Mouse (Mus musculus): ENCODE data around the gene Pla2g1b.
A peak's percentile ranks its signal among the peaks of the same experiment; 100 is the strongest.
"Not testable (repeated sequence)": the region's sequence is repeated elsewhere in the genome, so short reads cannot be mapped to it uniquely, and the experiment has no call there.

Gene Pla2g1b

DNA sequence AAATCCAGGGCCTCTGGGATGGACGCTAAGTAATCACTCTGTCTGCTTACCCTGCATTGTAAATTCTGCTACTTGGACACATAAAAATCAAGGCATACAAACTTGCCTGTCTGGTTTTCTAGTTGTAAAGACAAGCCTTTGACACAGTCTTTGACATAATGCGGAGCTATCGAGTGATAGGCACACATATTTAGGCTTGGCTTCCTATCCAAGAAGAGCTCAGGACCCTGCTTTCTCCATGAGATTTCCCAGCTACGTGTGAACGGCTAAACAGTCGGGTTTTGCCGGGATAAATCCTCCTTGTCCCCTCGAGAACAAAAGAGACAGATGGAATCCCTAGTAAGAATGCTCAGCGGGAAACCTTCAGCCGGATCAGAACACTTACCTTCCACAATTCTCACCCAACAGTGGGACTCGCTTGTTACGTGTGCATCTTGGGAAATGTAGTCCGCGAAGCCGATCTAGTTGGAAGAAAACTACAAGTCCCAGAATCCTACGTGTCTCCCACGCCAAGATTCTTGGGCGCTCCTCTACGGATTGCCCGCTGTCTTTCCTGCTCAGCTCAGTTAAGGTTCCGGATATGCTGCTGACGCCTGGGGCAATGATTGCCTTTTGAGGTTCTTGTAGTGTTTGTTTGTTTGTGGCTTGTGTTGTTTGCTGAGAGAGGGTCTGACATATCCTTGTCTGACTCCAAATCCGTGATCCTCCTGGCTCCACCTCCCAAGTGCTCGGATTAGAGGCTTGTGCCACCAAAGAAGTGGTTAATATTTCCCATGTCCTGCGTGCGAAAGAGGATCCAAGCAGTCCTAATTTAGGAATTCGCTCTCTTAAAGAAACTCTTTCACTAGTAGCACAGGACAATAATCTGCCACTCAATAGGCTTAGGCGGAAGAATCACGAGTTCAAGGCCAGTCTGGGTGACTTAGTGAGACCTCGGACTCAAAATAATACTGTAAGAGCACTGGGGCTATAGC, 18.2 kb downstream of the Pla2g1b start, which contains the start of gene Sirt4:
Sirt4 (minus strand) TSS at position 779 of the 974 bp plus-strand sequence.
- DNase-seq (ENCODE audit: extremely low read depth, low read depth, low spot score), result peak; percentile 93

DNA sequence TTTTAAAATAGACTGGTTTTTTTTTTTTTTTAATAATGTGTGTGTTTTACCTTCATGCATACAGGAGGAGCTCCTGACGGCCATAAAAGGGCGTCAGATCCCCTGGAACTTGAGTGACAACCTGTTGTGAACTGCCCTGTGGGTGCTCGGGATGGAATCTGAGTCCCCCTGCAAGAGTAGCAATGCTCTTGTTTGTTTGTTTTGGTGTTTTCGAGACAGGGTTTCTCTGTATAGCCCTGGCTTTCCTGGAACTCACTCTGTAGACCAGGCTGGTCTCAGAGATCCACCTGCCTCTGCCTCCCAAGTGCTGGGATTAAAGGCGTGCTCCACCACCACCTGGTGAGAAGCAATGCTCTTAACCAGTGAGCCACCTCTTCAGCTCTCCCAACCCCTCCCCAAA, 18.9 kb downstream of the Pla2g1b start:
- DNase-seq (ENCODE audit: extremely low read depth, low read depth, low spot score), result no peak

DNA sequence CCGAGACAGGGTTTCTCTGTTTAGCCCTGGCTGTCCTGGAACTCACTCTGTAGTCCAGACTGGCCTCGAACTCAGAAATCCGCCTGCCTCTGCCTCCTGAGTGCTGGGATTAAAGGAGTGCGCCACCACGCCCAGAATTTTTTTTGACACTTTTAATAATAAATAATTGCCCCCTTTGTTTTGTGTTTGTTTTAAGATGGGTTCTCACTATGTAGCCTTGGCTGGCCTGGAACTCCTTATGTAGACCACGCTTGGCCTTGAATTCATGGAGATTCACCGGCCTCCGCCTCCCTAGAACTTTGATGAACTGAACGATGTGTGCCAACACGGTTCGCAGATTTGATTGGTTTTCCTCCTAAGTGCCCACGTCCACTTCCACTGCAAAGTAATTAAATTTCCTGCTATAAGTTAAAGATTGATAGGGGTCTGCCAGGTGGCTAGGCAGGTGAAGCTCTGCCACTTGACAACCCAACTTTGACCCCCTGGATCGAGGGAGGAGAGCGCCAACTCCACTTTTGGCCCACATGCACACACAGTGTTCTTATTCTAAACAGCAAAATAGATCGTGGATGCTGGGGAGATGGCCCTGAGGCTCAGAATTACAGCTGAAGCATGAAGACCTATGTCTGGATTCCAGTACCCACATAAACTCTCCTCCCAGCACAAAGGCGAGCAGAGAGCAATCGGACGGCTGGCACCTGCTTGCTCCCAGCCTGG, 19.6 kb downstream of the Pla2g1b start:
- DNase-seq (ENCODE audit: extremely low read depth, low read depth, low spot score), result no peak

DNA sequence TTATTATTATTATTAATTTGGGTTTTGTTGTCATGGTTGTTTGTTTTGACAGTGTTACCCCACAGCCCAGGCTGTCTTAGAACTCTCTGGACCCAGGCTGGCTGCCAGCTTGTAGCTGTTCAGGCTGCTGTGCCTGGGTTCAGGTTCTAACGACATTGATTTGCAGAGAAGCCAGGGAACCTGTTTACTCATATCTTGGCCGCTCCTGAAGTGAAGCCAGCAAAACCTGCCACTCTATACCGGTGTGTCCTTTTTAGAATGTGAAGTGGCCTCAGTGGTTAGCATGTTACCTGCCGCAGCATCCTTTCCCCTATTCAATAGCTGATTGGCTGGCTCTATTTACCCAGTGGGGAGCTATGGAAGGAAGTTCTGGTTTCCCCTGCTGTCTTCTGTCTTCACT, 20.7 kb downstream of the Pla2g1b start:
- no peak for DNase-seq (ENCODE audit: extremely low read depth, low read depth, low spot score)

DNA sequence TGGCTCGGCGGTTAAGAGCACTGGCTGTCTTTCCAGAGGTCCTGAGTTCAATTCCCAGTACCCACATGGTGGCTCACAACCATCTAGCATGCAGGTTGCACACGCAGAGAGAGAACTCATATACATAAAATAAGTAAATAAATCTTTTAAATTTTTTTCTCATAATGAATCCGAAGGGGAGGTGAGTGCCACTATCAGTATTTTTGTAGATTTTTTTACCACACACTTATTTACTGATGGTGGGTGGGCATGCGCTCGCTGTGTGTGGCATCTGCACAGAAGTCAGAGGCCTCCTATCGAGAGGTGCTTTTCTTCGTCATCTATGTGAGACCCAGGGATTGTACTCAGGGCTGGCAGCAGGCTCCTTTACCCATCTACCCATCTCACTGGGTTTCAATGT, 21.3 kb downstream of the Pla2g1b start:
- DNase-seq (ENCODE audit: extremely low read depth, low read depth, low spot score), result no peak

DNA sequence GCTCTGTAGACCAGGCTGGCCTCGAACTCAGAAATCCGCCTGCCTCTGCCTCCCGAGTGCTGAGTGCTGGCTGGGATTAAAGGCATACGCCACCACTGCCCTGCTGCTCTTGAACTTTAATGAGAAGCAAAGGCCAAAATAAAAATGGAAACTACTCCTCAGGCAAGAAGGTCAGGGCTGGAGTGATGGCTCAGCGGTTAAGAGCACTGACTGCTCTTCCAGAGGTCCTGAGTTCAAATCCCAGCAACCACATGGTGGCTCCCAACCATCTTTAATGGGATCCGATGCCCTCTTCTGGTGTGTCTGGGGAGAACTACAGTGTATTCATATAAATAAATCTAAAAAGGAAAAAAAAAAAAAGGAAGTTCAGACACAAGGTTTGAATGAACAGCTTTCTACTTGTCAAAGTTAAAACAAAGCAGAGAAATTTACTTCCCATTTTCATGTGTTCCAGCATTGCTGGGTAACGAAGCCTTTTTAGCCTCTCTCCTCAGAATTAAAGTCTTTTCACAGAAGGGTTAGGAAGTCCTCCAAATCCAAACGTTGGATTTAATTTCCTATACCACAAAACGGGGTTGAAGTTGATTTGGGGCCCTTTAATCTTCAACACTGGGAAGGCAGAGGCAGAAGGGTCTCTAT, 22.0 kb downstream of the Pla2g1b start:
- no peak for DNase-seq (ENCODE audit: extremely low read depth, low read depth, low spot score)

DNA sequence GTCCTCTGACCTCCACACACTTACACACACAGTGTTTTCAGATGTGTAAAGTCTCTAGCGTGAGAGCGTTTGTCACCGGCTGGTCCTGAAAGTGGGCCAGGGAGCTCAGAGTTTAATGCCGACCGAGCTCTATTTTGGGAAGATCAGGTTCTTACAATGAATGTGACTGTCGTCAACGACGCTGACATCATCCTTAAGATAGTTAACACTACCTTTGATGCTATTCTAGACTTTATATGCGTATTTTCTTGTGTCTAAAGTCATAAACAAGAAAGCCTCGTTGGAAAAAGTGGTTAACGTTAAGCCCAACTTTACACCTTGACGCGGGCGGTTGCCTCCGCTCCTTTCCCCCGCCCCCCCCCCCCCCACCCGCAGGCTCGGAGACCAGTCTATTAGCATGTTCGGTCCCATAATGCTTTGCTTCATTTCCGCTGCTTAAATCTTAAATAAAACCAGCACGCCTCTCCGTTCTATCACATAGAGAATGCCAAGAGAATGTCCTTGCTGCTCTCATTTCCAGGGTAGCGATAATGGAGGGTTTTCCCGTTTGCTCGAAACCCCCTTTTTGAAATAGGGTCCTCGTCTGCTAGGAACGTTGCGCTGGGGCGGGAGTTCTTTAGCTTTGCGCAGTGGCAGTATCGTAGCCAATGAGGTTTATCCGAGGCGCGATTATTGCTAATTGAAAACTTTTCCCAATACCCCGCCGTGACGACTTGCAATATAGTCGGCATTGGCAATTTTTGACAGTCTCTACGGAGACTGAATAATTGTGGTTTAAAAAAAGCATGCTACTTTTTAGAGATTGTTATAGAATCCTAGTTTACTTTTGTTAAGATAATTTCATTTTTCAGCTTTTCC, 23.0 kb downstream of the Pla2g1b start:
- no peak for DNase-seq (ENCODE audit: extremely low read depth, low read depth, low spot score)

DNA sequence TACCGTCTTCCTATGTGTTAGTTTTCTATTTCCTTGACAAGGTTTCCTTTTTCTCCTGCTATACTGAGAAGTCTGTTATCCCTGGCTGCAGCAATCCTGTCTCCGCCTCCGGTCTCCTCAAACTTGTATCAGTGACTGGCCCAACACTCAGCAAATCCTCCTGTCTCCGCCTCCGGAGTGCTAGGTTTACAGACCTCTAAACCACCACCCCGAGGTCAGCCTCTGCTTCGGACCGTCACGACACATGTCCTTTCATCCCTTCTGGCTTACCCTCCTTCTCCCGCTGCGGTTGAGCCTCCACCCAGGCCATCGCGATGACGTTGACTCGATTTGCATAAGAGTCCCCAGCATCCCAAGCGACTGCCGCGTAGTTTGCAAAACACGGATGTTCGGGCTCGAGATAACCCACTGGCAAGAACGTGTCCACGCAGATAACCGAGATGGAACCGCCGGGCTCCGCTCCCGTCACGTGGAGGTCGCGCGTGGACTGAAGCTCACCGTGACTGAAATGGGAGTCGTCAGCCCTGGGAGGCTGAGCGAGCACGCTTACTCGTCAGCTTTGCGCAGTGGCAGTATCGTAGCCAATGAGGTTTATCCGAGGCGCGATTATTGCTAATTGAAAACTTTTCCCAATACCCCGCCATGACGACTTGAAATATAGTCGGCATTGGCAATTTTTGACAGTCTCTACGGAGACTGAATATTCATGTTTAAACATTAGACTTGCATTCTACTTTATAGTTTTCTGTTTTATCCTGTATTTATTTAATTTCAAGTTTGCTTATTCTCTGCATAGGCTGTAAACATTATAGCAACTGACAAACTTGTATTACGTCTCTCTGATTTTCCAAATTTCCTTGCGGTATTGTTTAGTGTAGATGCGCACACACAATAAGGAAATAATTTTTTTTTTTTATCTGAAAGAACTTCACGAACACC, 23.9 kb downstream of the Pla2g1b start:
- DNase-seq (ENCODE audit: extremely low read depth, low read depth, low spot score), result no peak

DNA sequence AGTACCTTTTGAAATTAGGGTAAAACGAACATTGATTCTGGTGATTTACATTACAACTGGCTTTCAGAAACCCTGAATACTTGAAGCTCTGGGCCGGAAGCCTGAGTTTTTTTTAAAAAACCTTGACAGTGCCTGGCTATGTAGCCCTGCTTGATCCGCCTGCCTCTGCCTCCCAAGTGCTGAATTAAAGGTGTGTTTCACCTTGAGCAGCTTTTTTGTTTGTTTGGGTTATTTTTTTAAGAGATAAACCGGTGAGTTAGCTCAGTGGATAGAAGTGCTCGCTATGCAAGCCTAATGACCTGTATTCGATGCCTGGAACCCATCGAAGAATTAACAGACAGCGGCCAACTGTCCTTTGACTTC, 24.6 kb downstream of the Pla2g1b start:
- no peak for DNase-seq (ENCODE audit: extremely low read depth, low read depth, low spot score)

DNA sequence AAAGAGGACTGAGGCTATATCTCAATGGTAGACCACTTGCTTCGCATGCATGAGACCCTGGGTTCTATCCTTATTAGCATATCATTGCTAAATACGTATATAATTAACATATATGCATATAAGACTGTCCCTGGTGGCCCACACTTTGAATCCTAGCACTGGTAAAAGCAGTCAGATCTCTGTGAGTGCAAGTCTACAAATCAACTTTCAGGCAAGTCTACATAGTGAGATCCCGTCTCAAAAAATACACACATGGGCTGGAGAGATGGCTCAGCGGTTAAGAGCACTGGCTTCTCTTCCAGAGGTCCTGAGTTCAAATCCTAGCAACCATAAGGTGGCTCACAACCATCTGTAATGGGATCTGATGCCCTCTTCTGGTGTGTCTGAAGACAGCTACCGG, 25.0 kb downstream of the Pla2g1b start:
- no peak for DNase-seq (ENCODE audit: extremely low read depth, low read depth, low spot score)

DNA sequence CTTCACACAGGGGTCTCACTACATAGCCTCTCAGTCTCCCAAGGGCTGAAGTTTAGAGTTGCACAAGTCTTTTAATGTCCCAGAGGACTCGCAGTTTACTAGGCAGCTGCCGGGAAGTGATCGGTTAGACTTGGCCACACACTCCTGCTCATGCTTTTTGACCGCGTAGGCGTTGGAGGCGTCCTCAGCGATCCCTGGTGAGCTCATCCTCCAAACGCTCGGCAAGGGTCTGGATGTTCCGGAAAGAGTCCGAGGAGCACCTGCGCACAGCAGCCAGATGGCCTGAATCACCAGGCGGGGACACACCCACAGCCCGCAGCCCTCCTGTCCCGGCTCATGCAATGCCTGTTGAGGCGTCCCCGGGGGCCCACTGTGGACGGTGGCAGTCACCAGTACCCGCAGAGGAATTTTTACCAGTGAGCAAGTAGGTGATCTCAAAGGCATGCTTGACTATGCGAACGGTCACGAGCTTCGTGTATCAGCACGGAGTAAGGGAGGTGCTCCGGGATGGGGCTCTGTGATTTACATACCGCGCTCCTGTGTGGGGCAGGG, 25.8 kb downstream of the Pla2g1b start:
- DNase-seq (ENCODE audit: extremely low read depth, low read depth, low spot score), result no peak

DNA sequence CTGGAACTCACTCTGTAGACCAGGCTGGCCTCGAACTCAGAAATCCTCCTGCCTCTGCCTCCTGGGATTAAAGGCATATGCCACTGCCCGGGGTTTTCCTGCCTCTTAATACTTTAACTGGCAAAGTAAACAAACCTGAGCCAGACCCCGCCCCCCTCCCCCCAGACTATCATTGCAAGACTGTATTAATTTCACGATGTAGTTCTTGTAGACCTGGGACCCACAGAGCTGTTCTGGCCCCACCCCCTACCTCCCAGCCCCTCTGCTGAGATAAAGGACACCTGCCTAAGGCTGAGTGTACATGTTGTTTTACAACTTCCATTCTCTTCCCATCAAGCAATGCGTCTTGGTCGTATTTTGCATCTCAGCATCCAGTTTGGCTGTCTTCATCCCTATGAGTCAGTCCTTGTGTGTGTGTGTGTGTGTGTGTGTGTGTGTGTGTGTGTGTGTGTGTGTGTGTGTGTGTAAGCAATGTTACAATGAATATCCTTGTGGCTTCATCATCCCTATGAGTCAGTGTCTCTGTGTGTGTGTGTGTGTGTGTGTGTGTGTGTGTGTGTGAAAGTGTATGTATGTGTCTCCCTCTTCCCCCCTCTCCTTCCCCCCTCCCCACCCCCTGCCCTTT, 26.8 kb downstream of the Pla2g1b start:
- DNase-seq (ENCODE audit: extremely low read depth, low read depth, low spot score), result no peak

DNA sequence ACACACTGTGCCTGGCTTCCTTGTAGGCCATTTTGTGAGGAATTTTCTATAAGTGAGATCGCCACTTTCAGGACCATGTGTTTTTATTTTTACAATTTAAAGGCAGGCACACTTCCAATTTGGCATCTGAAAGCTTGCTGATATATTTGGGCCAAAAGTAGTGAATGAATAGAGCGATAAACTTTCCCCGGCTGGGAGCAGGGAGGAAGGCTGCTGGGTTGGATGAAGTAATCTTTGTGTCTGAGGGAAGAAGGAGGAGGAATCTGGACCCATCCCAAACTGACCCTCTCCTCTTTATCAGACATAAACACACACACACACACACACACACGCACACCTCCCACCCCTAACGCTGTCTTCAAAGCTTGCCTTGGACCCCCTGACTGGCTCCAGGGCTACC, 27.4 kb downstream of the Pla2g1b start:
- no peak for DNase-seq (ENCODE audit: extremely low read depth, low read depth, low spot score)

DNA sequence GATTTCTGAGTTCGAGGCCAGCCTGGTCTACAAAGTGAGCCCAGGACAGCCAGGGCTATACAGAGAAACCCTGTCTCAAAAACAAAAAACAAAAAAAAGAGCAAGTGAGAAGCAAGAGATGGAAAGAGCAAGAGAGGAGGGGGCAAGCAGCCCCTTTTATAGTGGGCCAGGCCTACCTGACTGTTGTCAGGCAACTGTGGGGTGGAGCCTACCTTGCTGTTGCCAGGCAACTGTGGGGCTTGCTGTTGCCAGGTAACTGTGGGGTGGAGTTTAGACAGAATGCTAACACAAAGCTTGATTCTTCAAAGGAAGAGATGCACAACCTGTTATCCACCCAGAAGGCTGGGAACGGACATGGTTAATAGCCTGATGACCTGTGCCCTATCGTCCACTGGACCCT, 29.6 kb downstream of the Pla2g1b start:
- not testable (repeated sequence) for DNase-seq (ENCODE audit: extremely low read depth, low read depth, low spot score)

DNA sequence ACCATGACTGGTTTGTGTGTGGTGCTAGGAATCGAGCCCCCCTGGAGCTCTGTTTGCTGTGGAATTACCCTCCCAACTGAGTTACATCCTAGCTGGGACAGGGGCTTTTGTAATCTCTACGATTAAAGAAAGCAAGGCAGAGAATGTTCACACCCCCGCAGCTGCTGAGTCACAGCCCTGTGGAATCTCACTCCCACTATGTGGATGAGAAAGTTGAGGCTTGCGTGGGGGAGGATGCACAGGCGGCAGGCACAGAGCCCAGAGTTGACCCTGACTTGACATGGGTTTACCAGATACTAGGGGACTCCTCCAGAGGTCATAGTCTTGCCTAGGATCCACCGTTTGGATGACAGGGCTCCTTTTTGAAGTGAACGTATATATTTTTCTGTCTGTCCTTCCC, 31.0 kb downstream of the Pla2g1b start:
- DNase-seq (ENCODE audit: extremely low read depth, low read depth, low spot score), result no peak

DNA sequence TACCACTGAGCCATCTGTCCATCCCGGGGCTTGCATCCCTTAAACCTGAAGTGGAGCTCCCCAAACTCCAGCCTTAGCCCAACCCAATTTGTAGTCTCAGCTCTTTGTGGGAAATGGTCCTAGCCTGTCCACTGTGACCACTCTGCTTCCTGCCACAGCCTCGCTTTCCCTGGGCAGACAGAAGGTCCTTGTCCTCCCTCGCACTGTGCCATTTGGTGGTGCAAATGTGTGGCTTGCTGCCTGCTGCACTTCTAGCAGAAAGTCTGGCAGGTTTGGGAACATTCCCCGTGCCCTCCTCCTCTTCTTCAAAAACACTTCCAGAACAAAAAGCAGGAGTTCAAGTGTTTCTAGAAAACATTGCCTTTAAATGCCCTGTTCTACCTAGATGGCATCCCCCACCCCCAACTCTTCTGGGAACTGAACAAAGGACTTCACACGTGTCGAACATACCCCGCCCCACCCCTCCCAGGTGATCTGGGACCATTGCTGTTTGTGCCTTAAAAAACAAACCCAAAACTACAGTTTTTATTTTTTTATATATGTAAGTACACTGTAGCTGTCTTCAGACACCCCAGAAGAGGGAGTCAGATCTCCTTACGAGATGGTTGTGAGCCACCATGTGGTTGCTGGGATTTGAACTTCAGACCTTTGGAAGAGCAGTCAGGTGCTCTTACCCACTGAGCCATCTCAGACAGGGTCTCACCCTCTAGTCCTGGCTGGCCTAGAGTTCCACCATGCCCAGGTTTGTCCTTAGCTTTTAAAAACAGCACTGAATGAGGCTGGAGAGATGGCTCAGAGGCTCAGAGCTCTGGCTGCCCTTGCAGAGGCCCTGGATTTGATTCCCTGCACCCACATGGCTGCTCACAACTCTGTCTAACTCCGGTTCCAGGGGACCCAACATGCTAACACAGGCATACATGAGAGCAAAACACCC, 32.5 kb downstream of the Pla2g1b start:
- DNase-seq (ENCODE audit: extremely low read depth, low read depth, low spot score), result no peak

DNA sequence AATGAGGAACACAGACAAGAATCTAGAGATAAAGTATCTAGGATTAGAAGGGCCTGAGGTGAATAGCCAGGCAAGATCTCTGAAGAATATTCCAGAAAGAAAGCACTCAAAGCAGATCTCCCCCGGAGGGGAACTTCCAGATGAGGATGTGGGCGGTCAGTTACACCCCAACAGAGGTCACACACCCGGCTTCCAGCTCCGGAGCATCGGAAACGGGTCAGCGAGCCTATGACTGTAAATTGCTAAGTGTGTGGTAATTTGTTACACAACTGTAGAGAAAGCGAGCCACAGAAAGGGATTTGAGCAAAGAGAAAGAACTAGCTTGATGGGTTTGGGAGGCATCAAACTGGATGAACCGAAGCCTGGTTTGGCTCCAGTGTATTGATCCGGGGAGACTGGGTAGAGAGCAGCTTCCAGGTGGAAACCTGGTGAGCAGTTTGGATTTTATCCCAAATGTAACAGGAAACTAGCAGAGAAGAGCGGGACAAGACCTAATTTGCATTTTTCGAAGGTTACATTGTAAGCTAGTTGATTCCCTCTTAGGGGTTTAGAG, 34.4 kb downstream of the Pla2g1b start:
- DNase-seq (ENCODE audit: extremely low read depth, low read depth, low spot score), result no peak

DNA sequence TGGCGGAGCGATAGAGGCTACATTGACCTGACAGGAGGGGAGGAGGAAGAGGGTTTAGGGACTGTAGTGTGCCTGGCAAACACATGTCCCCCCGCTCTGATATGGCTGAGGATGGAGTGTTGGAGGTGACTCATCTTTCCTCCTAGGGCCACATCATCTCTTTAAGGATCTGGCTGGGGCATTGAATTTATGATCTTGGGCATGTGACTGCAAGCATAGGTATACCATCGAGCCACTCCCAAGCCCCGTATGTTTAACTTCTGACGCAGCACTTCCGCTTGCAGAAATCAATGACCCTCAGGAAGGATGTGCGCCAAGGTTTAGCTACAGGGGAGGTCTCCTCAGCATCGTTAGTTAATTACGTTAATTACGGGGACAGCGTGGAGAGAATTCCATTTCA, 37.0 kb downstream of the Pla2g1b start:
- no peak for DNase-seq (ENCODE audit: extremely low read depth, low read depth, low spot score)
